13 mouse cellular contexts compared by ENCODE assay signal in the genomic region with DNA sequence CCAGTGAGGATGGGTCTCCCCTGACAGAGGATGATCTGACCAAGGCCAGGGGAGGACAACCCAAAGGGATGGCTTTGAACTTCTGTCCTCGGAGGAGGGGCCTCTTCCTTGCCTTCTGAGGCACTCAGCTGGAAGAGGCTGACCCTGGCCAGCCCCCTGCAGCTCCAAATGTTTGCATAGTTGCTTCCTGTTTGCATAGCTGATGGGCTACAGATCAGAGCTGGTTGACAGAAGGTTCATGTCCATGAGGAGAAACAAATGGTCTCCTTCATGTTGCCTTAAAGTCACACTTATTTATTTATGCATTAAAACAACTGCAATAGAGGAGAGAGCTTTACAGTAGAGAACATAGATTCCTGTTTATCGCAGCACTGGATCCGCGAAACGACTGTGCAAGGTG. TPM values are rescaled to one million over a fixed set of nuclear protein-coding genes. Genes with fewer than 3 reads are reported as not detected.
DNase-seq lines count a peak whose midpoint lies in the region; ATAC-seq and TF ChIP-seq lines count a peak whose summit lies in the region.
"Had no signal": no experiment of that assay in that cellular context is flagged by ENCODE, and none has a peak within 500 bp of the region (broad histone marks: within the 10 kb centered on the region; RNA-seq: fewer than 3 reads in every experiment).

No protein-coding gene starts in this region.

- no peak for TF ChIP-seq CTCF in brain, embryonic 14.5 days (IDR thresholded peaks at IDR 0.05; ENCODE audit: borderline replicate concordance, extremely low read depth, insufficient read depth, insufficient read length)
- TF ChIP-seq CTCF in kidney, postnatal 0 days (IDR thresholded peaks at IDR 0.05; ENCODE audit: low read depth): no peak

- 67% methylated on average over 5 of the region's 5 CpGs for WGBS in embryonic facial prominence, embryonic 15.5 days
- WGBS in embryonic facial prominence, embryonic 10.5 days: 68% methylated on average over 5 of the region's 5 CpGs
- WGBS in kidney, postnatal 0 days: 44% methylated on average over 5 of the region's 5 CpGs

- H3K27me3 ChIP-seq in embryonic facial prominence, embryonic 15.5 days: peaks cover 54% of the 10 kb centered on the region
- H3K27me3 ChIP-seq in embryonic facial prominence, embryonic 10.5 days (replicated peaks; ENCODE audit: low read depth, poor library complexity, severe bottlenecking): peaks cover 85% of the 10 kb centered on the region
- H3K27me3 ChIP-seq in kidney, postnatal 0 days (ENCODE audit: insufficient read depth, low read length): peaks cover 27% of the 10 kb centered on the region

- no peak for TF ChIP-seq POLR2A in brain, embryonic 14.5 days (IDR thresholded peaks at IDR 0.05; ENCODE audit: borderline replicate concordance, extremely low read depth, insufficient read depth, insufficient read length, poor library complexity, severe bottlenecking)

- no peak overlapping the region for H3K4me3 ChIP-seq in embryonic facial prominence, embryonic 15.5 days (replicated peaks)
- no peak overlapping the region for H3K4me3 ChIP-seq in embryonic facial prominence, embryonic 10.5 days
- H3K4me3 ChIP-seq in kidney, postnatal 0 days (replicated peaks; ENCODE audit: low read depth, low read length): no peak overlapping the region

- no peaks in the 10 kb centered on the region for H3K9me3 ChIP-seq in embryonic facial prominence, embryonic 15.5 days (replicated peaks)
- no peaks in the 10 kb centered on the region for H3K9me3 ChIP-seq in embryonic facial prominence, embryonic 10.5 days
- H3K9me3 ChIP-seq in kidney, postnatal 0 days (replicated peaks; ENCODE audit: low read length): no peaks in the 10 kb centered on the region
- H3K9me3 ChIP-seq: embryonic facial prominence, embryonic 13.5 days had no signal

- no peak for ATAC-seq in embryonic facial prominence, embryonic 15.5 days (ENCODE audit: insufficient number of reproducible peaks, low FRiP score, low TSS enrichment, low read depth)
- 0 out of 2 replicates have a peak, but pooled peaks have one; percentile 8 for ATAC-seq in kidney, postnatal 0 days (replicated peaks; ENCODE audit: low FRiP score, low read depth)
- ATAC-seq: forebrain, embryonic 14.5 days had no signal

- H3K36me3 ChIP-seq in embryonic facial prominence, embryonic 15.5 days: no peaks in the 10 kb centered on the region
- no peaks in the 10 kb centered on the region for H3K36me3 ChIP-seq in embryonic facial prominence, embryonic 10.5 days (replicated peaks)
- no peaks in the 10 kb centered on the region for H3K36me3 ChIP-seq in kidney, postnatal 0 days (ENCODE audit: insufficient read depth, low read length)
- H3K36me3 ChIP-seq: embryonic facial prominence, embryonic 13.5 days had no signal

- H3K4me1 ChIP-seq in embryonic facial prominence, embryonic 15.5 days: peaks cover 41% of the 10 kb centered on the region
- H3K4me1 ChIP-seq in embryonic facial prominence, embryonic 10.5 days: peaks cover 62% of the 10 kb centered on the region
- peaks cover 9% of the 10 kb centered on the region for H3K4me1 ChIP-seq in kidney, postnatal 0 days (replicated peaks; ENCODE audit: insufficient read depth, low read length)

- no peak overlapping the region for H3K9ac ChIP-seq in embryonic facial prominence, embryonic 15.5 days
- H3K9ac ChIP-seq in kidney, postnatal 0 days (ENCODE audit: low read depth, low read length): no peak overlapping the region
- H3K9ac ChIP-seq: liver, embryonic 14.5 days had no signal

- H3K4me2 ChIP-seq in embryonic facial prominence, embryonic 15.5 days (replicated peaks): no peak overlapping the region
- no peak overlapping the region for H3K4me2 ChIP-seq in kidney, postnatal 0 days (ENCODE audit: low read length)
- H3K4me2 ChIP-seq: embryonic facial prominence, embryonic 13.5 days had no signal

- DNase-seq in embryonic facial prominence, embryonic 10.5 days (ENCODE audit: low spot score): no peak
- DNase-seq in brain, embryonic 14.5 days (ENCODE audit: low read depth): peak; percentile 40
- DNase-seq in kidney, postnatal 0 days (ENCODE audit: low spot score): peak; percentile 83
- peak; percentile 46 for DNase-seq in lung, postnatal 25 days (ENCODE audit: low spot score)
- DNase-seq in gastrocnemius, postnatal 10 days: no peak
- DNase-seq in natural killer cell, adult 2 months (ENCODE audit: low spot score in 2 of 2): no peak
- DNase-seq in adrenal gland, postnatal 25 days: no peak
- DNase-seq: cerebellum, adult 8-10 months; right cerebral cortex, postnatal 4 days had no signal

- 0 out of 2 replicates have a peak overlapping the region, but pooled peaks have one; percentile 11 for H3K27ac ChIP-seq in embryonic facial prominence, embryonic 15.5 days (replicated peaks)
- H3K27ac ChIP-seq in embryonic facial prominence, embryonic 10.5 days (replicated peaks): no peak overlapping the region
- no peak overlapping the region for H3K27ac ChIP-seq in kidney, postnatal 0 days
- H3K27ac ChIP-seq: embryonic facial prominence, embryonic 13.5 days; liver, embryonic 14.5 days had no signal

RNA-seq across cellular contexts. Expression of a gene that starts 3.5 kb away (rescaled TPM):
- polyA plus RNA-seq in embryonic facial prominence, embryonic 15.5 days (2015; fragmentation: Nextera tagmentation; extraction: Ambion mirVana): 2.2 TPM in 2 replicates
- polyA plus RNA-seq in embryonic facial prominence, embryonic 10.5 days (2016; fragmentation: Nextera tagmentation; extraction: Ambion mirVana): 0.61 and 1.4 TPM in 2 replicates
- polyA plus RNA-seq in brain, embryonic 14.5 days (2012; rRNA removed): 2.0 and 4.6 TPM in 2 replicates
- 1.7 and 2.0 TPM in 2 replicates for polyA plus RNA-seq in kidney, postnatal 0 days (2015; fragmentation: Nextera tagmentation; extraction: Ambion mirVana)
- 1 to 10 TPM; 1.9 to 2.7 TPM for total RNA-seq in gastrocnemius, postnatal 10 days (2021)
- 0.67 and 0.71 TPM in 2 replicates for total RNA-seq in adrenal gland, postnatal 25 days (2021)

RNA-seq across cellular contexts. Expression of a gene that starts 43.7 kb away (rescaled TPM):
- 0.83 and 0.97 TPM in 2 replicates for polyA plus RNA-seq in embryonic facial prominence, embryonic 15.5 days (2015; fragmentation: Nextera tagmentation; extraction: Ambion mirVana)
- polyA plus RNA-seq in embryonic facial prominence, embryonic 10.5 days (2016; fragmentation: Nextera tagmentation; extraction: Ambion mirVana): 2.6 TPM in 2 replicates
- polyA plus RNA-seq in brain, embryonic 14.5 days (2012; rRNA removed): 0.50 and 1.3 TPM in 2 replicates
- 0.42 and 0.66 TPM in 2 replicates for polyA plus RNA-seq in kidney, postnatal 0 days (2015; fragmentation: Nextera tagmentation; extraction: Ambion mirVana)
- total RNA-seq in gastrocnemius, postnatal 10 days (2021): not detected
- not detected in 2 replicates for total RNA-seq in adrenal gland, postnatal 25 days (2021)

Comparison
In these comparisons a context has a peak if more than half of its experiments do, and no peak if none do; other contexts are left out.
1. DNase-seq: peak in brain, embryonic 14.5 days (single experiment), kidney, postnatal 0 days (single experiment) and lung, postnatal 25 days (single experiment); none in embryonic facial prominence, embryonic 10.5 days (single experiment), gastrocnemius, postnatal 10 days (single experiment), natural killer cell, adult 2 months (0 of 2) and adrenal gland, postnatal 25 days (single experiment).